Mouse (Mus musculus): ENCODE data around the gene Gcg. TPM values are rescaled to one million over a fixed set of nuclear protein-coding genes. Genes with fewer than 3 reads are reported as not detected.

The Gcg gene
- polyA plus RNA-seq, 1 experiment: not detected

DNA sequence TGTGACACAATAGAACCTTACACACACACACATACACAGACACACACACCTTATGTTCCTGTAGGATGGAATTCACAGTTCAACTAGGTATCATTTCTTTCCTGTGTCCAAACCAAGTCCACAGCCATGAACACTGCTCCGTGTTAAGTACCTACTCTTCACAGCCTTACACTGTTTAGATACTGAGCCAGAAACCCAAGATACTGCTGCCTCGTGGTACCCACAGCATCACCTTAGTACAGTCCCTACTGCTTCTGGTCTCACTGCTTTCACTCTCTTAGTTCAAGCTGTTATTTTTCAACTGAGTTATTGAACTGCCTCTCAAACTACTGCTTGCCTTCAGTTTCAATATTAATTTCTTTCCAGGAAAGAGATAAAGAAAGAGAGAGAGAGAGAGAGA is 20.2 kb downstream of the Gcg start:
- H3K9me3 ChIP-seq (ENCODE audit: control insufficient read depth, low read length): no peaks in the 10 kb centered on the region
- H3K4me1 ChIP-seq (ENCODE audit: control insufficient read depth): no peaks in the 10 kb centered on the region
- no peaks in the 10 kb centered on the region for H3K36me3 ChIP-seq (ENCODE audit: control insufficient read depth)
- H3K4me3 ChIP-seq (replicated peaks): no peak overlapping the region
- no peaks in the 10 kb centered on the region for H3K27me3 ChIP-seq (ENCODE audit: control insufficient read depth)
- TF ChIP-seq GATA1 (IDR thresholded peaks at IDR 0.05; ENCODE audit: low read length) (no peak), TAL1 (IDR thresholded peaks at IDR 0.05; ENCODE audit: low read length) (no peak)

DNA sequence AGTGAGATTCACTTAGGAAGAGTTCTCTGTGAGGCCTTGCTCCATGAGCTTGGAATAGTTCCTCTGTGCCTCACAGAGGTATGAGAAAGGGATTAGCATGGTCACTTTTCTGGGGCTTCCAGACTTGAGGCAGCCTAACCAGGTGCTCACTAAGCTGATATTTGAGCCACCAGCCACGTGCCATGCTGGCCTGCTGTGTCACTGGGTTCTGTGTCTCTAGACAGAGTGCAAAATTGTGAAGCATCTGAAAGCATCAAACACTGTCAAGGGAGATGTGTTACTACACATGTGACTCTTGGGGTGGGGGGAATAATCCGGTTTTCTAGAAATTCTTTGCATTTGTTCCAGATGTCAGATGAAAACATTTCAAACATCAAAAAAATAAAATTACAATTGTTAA is 21.3 kb downstream of the Gcg start:
- Histone ChIP-seq H3K4me3 (replicated peaks) (no peak overlapping the region), H3K4me1 (ENCODE audit: control insufficient read depth) (no peaks in the 10 kb centered on the region), H3K9me3 (ENCODE audit: control insufficient read depth, low read length) (no peaks in the 10 kb centered on the region), H3K36me3 (ENCODE audit: control insufficient read depth) (no peaks in the 10 kb centered on the region), H3K27me3 (ENCODE audit: control insufficient read depth) (no peaks in the 10 kb centered on the region)
- TF ChIP-seq TAL1 (IDR thresholded peaks at IDR 0.05; ENCODE audit: low read length) (no peak), GATA1 (IDR thresholded peaks at IDR 0.05; ENCODE audit: low read length) (no peak)

DNA sequence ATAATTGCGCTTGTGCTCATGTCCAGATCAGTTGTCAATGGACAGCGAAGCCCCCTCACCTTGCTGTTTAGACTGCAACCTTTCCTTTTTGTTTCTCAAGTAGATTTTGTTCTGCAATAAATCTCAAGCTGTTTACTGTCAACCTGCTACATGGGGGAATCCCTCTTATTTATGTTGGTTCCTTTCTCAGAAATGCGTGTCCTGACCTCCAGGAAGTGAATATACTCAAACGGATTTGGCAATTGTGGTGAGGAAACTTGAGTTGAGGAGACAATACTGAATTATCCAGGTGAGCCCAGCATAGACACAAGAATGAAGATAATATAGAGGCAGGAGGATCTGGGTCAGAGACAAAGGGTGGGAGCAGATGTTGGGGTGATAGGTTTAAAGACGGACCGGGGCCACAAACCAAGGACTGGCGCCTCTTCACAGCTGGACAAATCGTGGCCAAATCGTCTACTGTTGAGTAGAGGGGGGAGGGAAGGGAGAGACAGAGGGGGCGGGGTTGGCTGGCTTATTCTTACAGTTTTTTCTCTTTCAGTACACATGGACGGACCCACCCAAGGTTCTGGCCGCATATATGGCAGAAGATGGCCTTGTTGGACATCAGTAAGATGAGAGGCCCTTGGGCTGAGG is 22.5 kb downstream of the Gcg start:
- no peaks in the 10 kb centered on the region for H3K4me1 ChIP-seq (ENCODE audit: control insufficient read depth)
- H3K9me3 ChIP-seq (ENCODE audit: control insufficient read depth, low read length): no peaks in the 10 kb centered on the region
- no peaks in the 10 kb centered on the region for H3K36me3 ChIP-seq (ENCODE audit: control insufficient read depth)
- no peaks in the 10 kb centered on the region for H3K27me3 ChIP-seq (ENCODE audit: control insufficient read depth)
- no peak for TF ChIP-seq GATA1 (IDR thresholded peaks at IDR 0.05; ENCODE audit: low read length)
- no peak for TF ChIP-seq TAL1 (IDR thresholded peaks at IDR 0.05; ENCODE audit: low read length)
- H3K4me3 ChIP-seq (replicated peaks): no peak overlapping the region

DNA sequence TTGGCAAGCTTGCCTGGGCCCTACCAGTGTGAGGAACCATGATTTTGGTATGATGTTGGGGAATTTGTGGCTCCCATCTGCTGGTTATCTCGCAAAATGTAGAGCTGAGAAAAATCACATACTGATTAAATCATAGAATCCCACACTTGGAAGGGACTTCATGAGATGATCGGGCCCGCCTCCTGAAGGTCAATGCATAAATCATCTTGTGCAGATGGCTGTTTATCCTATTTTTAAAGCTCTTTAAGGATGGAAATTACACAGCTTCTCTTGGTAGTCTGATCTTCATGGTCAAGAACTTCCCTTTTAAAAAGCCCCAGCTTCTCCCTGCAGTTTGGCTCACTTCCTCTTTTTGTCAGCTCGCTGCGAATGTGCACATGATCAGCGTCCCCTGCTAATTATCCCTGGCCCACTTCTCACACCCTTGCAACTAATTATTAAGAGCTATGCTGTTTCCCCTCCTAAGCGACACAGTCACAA is 23.2 kb downstream of the Gcg start:
- Histone ChIP-seq H3K4me1 (ENCODE audit: control insufficient read depth) (no peaks in the 10 kb centered on the region), H3K27me3 (ENCODE audit: control insufficient read depth) (no peaks in the 10 kb centered on the region), H3K36me3 (ENCODE audit: control insufficient read depth) (no peaks in the 10 kb centered on the region), H3K4me3 (replicated peaks) (no peak overlapping the region), H3K9me3 (ENCODE audit: control insufficient read depth, low read length) (no peaks in the 10 kb centered on the region)
- TF ChIP-seq TAL1 (IDR thresholded peaks at IDR 0.05; ENCODE audit: low read length) (no peak), GATA1 (IDR thresholded peaks at IDR 0.05; ENCODE audit: low read length) (no peak)

- H3K36me3 ChIP-seq (ENCODE audit: control insufficient read depth): no peaks in the 10 kb centered on the region
- H3K4me3 ChIP-seq (replicated peaks): no peak overlapping the region
- no peaks in the 10 kb centered on the region for H3K9me3 ChIP-seq (ENCODE audit: control insufficient read depth, low read length)
- H3K4me1 ChIP-seq (ENCODE audit: control insufficient read depth): no peaks in the 10 kb centered on the region
- no peaks in the 10 kb centered on the region for H3K27me3 ChIP-seq (ENCODE audit: control insufficient read depth)
- TF ChIP-seq GATA1 (IDR thresholded peaks at IDR 0.05; ENCODE audit: low read length) (no peak), TAL1 (IDR thresholded peaks at IDR 0.05; ENCODE audit: low read length) (no peak)
Measured at GRCm38 (mm10) chr2:62459241-62460174, 23.9 kb downstream of the Gcg start.

DNA sequence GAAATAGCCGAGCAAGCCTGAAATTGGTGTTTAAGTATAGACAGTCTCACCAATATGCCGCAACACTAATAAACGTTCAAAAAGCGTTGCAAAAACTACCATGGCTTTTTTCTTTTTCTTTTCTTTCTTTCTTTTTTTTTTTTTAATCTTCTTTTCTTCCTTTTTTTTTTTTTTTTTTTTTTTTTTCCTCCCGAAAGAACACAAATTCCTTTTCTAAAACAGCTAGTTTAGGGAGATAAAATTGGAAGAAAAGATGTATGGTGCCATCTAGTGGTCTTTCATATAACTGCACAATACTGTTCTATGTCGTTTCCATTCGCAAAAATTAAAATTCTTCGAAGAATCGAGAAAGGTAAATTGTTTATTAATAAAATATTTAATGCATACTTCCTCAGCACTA is 25.4 kb downstream of the Gcg start:
- no peak overlapping the region for H3K4me3 ChIP-seq (replicated peaks)
- no peaks in the 10 kb centered on the region for H3K4me1 ChIP-seq (ENCODE audit: control insufficient read depth)
- H3K9me3 ChIP-seq (ENCODE audit: control insufficient read depth, low read length): no peaks in the 10 kb centered on the region

GRCm38 (mm10) chr2:62454991-62455390 is 28.5 kb downstream of the Gcg start:
- Histone ChIP-seq H3K27me3 (ENCODE audit: control insufficient read depth) (no peaks in the 10 kb centered on the region), H3K36me3 (ENCODE audit: control insufficient read depth) (no peaks in the 10 kb centered on the region), H3K4me1 (ENCODE audit: control insufficient read depth) (no peaks in the 10 kb centered on the region), H3K9me3 (ENCODE audit: control insufficient read depth, low read length) (no peaks in the 10 kb centered on the region), H3K4me3 (replicated peaks) (no peak overlapping the region)
- TF ChIP-seq TAL1 (IDR thresholded peaks at IDR 0.05; ENCODE audit: low read length) (no peak), GATA1 (IDR thresholded peaks at IDR 0.05; ENCODE audit: low read length) (no peak)

More for the DNA sequence above, 25.4 kb downstream of the Gcg start:
- Histone ChIP-seq H3K27me3 (ENCODE audit: control insufficient read depth) (no peaks in the 10 kb centered on the region), H3K36me3 (ENCODE audit: control insufficient read depth) (no peaks in the 10 kb centered on the region)
- TF ChIP-seq TAL1 (IDR thresholded peaks at IDR 0.05; ENCODE audit: low read length): no peak
- TF ChIP-seq GATA1 (IDR thresholded peaks at IDR 0.05; ENCODE audit: low read length): no peak

DNA sequence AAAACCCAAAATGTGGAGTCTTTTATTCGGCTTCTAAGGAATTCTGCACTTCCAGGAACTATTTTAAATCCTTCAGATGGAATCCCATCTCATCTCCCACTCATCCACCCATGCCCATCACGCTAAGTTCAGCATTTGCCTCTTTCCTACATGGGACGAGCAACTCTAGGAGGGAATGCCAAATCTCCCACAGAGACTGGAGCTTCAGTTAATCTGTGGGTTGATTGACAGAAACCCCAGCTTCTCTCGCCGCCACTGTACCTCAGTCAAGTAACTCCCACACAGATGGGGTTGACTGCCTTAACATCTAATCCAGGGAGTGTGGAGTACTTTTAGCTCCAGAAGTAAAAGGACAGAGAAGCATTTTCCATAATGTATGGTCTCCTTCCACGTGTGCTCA is 29.4 kb downstream of the Gcg start:
- no peak for TF ChIP-seq GATA1 (IDR thresholded peaks at IDR 0.05; ENCODE audit: low read length)
- TF ChIP-seq TAL1 (IDR thresholded peaks at IDR 0.05; ENCODE audit: low read length): no peak

GRCm38 (mm10) chr2:62450364-62450763 is 33.1 kb downstream of the Gcg start:
- Histone ChIP-seq H3K9me3 (ENCODE audit: control insufficient read depth, low read length) (no peaks in the 10 kb centered on the region), H3K36me3 (ENCODE audit: control insufficient read depth) (no peaks in the 10 kb centered on the region), H3K4me1 (ENCODE audit: control insufficient read depth) (no peaks in the 10 kb centered on the region), H3K27me3 (ENCODE audit: control insufficient read depth) (no peaks in the 10 kb centered on the region), H3K4me3 (replicated peaks) (no peak overlapping the region)
- TF ChIP-seq GATA1 (IDR thresholded peaks at IDR 0.05; ENCODE audit: low read length) (no peak), TAL1 (IDR thresholded peaks at IDR 0.05; ENCODE audit: low read length) (no peak)

More for the DNA sequence above, 29.4 kb downstream of the Gcg start:
- no peaks in the 10 kb centered on the region for H3K4me1 ChIP-seq (ENCODE audit: control insufficient read depth)
- no peaks in the 10 kb centered on the region for H3K27me3 ChIP-seq (ENCODE audit: control insufficient read depth)
- H3K9me3 ChIP-seq (ENCODE audit: control insufficient read depth, low read length): no peaks in the 10 kb centered on the region
- H3K36me3 ChIP-seq (ENCODE audit: control insufficient read depth): no peaks in the 10 kb centered on the region
- no peak overlapping the region for H3K4me3 ChIP-seq (replicated peaks)

All from erythroblast, embryonic 14.5 days (primary cell).